Comparison of ENCODE assay signal across 10 mouse cellular contexts in genomic region chr3:31769193-31769592, GRCm38 (mm10).
DNase-seq lines count a peak whose midpoint lies in the region; TF ChIP-seq lines count a peak whose summit lies in the region.
"Had no signal": no experiment of that assay in that cellular context is flagged by ENCODE, and none has a peak within 500 bp of the region (broad histone marks: within the 10 kb centered on the region; RNA-seq: fewer than 3 reads in every experiment).

No protein-coding gene starts in this region.

- no peak overlapping the region for H3K27ac ChIP-seq in kidney, adult 2 months (ENCODE audit: insufficient read depth, low read depth, low read length)

- H3K36me3 ChIP-seq in kidney, adult 2 months (ENCODE audit: control insufficient read depth, insufficient read depth, low read length): no peaks in the 10 kb centered on the region

- WGBS in kidney, adult 2 months: 96% methylated on average over 1 of the region's 1 CpGs

- TF ChIP-seq POLR2A in kidney, adult 2 months (IDR thresholded peaks at IDR 0.05; ENCODE audit: low read depth, low read length): no peak

- no peaks in the 10 kb centered on the region for H3K4me1 ChIP-seq in kidney, adult 2 months (ENCODE audit: control insufficient read depth, insufficient read depth, low read length)

- peak; percentile 3 for DNase-seq in adrenal gland, postnatal 10 days
- no peak for DNase-seq in adrenal gland, adult 8-10 months
- peak; percentile 10 for DNase-seq in kidney, adult 2 months
- no peak for DNase-seq in kidney, postnatal 4 days
- DNase-seq in 3T3-L1 (ENCODE audit: low read depth, low spot score): peak; percentile 26
- DNase-seq in embryo, embryonic 10.5 days (ENCODE audit: low spot score): peak; percentile 60
- no peak for DNase-seq in testis, postnatal 14 days (ENCODE audit: low spot score)
- no peak for DNase-seq in layer of hippocampus, postnatal 10 days (ENCODE audit: low spot score in 2 of 2)
- DNase-seq: heart, postnatal 36 days; liver had no signal

- no peak overlapping the region for H3K4me3 ChIP-seq in kidney, adult 2 months (ENCODE audit: insufficient read depth, low read depth, low read length)

- no peaks in the 10 kb centered on the region for H3K27me3 ChIP-seq in kidney, adult 2 months (replicated peaks; ENCODE audit: control insufficient read depth, insufficient read depth, low read length)

- TF ChIP-seq CTCF in kidney, adult 2 months (conservative IDR thresholded peaks at IDR 0.05; ENCODE audit: insufficient read depth, insufficient read length, low read depth, low read length): 0 out of 2 replicates have a peak, but pooled peaks have one; percentile 4

Comparison
In these comparisons a context has a peak if more than half of its experiments do, and no peak if none do; other contexts are left out.
1. DNase-seq: peak in adrenal gland, postnatal 10 days (single experiment), kidney, adult 2 months (single experiment), 3T3-L1 (single experiment) and embryo, embryonic 10.5 days (single experiment); none in adrenal gland, adult 8-10 months (single experiment), kidney, postnatal 4 days (0 of 2), testis, postnatal 14 days (single experiment) and layer of hippocampus, postnatal 10 days (0 of 2).